Mouse (Mus musculus) heart, embryonic 12.5 days (tissue): ENCODE data around the gene Desi1. TPM values are rescaled to one million over a fixed set of nuclear protein-coding genes. Genes with fewer than 3 reads are reported as not detected.
A peak's percentile ranks its signal among the peaks of the same experiment; 100 is the strongest.

ENCODE experiments used
- ATAC-seq: fragments of 200-750 bp; cut with Nextera tagmentation; 2 replicates; pipeline ENCODE4 v1.8.0; 2017; ENCODE audit warnings: moderate TSS enrichment, moderate library complexity; ENCODE audit not compliant: insufficient number of reproducible peaks, low FRiP score
- H3K27ac ChIP-seq: fragments of 300-500 bp; sonication (generic); 2 replicates; pipeline ENCODE4 v1.5.1; 2016; ENCODE audit warnings: mild to moderate bottlenecking, moderate library complexity; ENCODE audit not compliant: poor library complexity, severe bottlenecking
- H3K27me3 ChIP-seq: fragments of 300-500 bp; sonication (generic); replicated peaks from 2 replicates; pipeline ENCODE4 v1.6.1; 2016; ENCODE audit warnings: mild to moderate bottlenecking, moderate library complexity
- H3K36me3 ChIP-seq: fragments of 300-500 bp; sonication (generic); 2 replicates; pipeline ENCODE4 v1.6.1; 2016; ENCODE audit warnings: mild to moderate bottlenecking, moderate library complexity
- H3K4me1 ChIP-seq: fragments of 300-500 bp; sonication (generic); replicated peaks from 2 replicates; pipeline ENCODE4 v1.6.1; 2016; ENCODE audit warnings: mild to moderate bottlenecking
- H3K4me2 ChIP-seq: fragments of 300-500 bp; sonication (generic); 2 replicates; pipeline ENCODE4 v1.6.1; 2016; ENCODE audit warnings: mild to moderate bottlenecking, moderate library complexity
- H3K4me3 ChIP-seq: fragments of 300-500 bp; sonication (generic); 2 replicates; pipeline ENCODE4 v1.5.1; 2016; ENCODE audit warnings: mild to moderate bottlenecking
- H3K9ac ChIP-seq: fragments of 300-500 bp; sonication (generic); 2 replicates; pipeline ENCODE4 v1.6.1; 2016; ENCODE audit warnings: mild to moderate bottlenecking, moderate library complexity
- H3K9me3 ChIP-seq: fragments of 300-500 bp; sonication (generic); replicated peaks from 2 replicates; pipeline ENCODE4 v1.6.1; 2016; ENCODE audit warnings: mild to moderate bottlenecking, moderate library complexity
- WGBS: fragments of 180-500 bp; shearing (Covaris S2); methylation state at CpG from one replicate; pipeline ENCODE4 v1.1.7; 2016; 5-methylcytosine and 5-hydroxymethylcytosine counted together
- polyA plus RNA-seq: library from polyadenylated mRNA; unstranded; fragments of >200 nt; fragmentation: Nextera tagmentation; extraction: Ambion mirVana; gene quantifications from 2 replicates; pipeline ENCODE4 v1.2.1, GENCODE M21; 2016

Gene Desi1
- polyA plus RNA-seq, 1 experiment from 2014 or later, result 22.8 TPM

DNA sequence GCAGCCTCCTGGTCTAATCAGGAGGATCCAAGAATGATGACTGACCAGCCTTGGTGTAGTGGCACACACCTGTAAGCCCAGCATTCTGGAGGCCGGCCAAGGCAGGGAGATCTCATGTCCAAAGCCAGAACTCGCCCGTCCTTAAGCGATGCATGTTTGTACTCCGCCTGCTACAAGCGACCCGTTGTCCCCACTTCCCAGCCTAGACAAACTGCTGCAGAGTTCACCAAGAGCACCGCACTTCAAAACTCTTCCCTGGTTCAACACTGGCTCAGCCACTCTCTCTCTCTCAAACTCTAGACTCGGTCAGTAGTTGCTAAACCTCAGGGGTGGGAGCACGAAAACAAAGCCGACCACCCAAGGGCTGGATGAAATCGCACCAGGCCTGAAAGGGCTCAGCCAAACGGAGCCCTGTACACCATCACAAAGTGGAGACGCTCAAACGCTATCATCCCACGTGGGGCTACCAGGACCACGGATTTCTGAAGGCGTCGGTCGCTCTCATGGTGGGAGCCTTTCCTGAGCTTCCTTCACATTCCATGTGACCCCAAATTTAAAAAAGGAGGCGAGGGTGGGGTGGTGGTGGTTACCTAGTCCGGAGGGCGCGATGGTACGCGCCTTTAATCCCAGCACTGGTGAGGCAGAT, 12.7 kb upstream of the Desi1 start:
- peak; percentile 46; the same call in 1 of the 2 replicates for ATAC-seq
- Histone ChIP-seq H3K9me3 (no peaks in the 10 kb centered on the region), H3K36me3 (peaks cover 15% of the 10 kb centered on the region), H3K4me2 (peak overlapping the region; percentile 96), H3K4me3 (peak overlapping the region; percentile 94), H3K9ac (peak overlapping the region; percentile 94), H3K27ac (peak overlapping the region; percentile 91; the same call in 1 of the 2 replicates), H3K4me1 (peaks cover 16% of the 10 kb centered on the region), H3K27me3 (0 out of 2 replicates have a peak, but pooled peaks cover 8% of the 10 kb centered on the region)
- 2% methylated on average over 26 of the region's 26 CpGs for WGBS

DNA sequence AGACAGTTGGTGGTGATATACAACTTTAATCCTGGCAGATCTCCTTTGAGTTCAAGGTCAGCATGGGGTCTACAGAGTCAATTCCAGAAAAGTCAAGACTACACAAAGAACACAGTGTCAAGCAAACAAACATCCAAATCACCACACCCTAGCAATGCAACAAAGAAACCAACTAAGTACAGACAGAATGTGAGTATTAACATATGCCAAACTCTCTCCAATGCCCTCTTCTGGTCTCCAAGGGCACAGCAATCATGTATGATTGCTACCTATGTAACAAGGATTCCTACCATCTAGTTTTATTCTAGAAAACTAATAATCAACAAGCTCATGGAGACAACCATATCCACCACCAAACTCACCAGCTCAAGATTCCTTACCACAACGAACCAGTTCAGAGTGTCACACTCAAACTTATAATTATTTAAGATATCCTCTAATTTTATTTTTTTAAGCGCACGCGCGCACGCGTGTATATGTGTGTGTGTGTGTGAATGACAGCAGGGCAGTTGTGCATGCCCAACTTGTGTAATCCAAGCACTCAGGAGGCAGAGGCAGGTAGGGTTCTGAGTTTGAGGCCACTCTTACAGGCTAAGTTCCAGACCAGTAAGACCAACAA, 10.6 kb upstream of the Desi1 start:
- Histone ChIP-seq H3K4me3 (no peak overlapping the region), H3K4me1 (peaks cover 16% of the 10 kb centered on the region), H3K4me2 (no peak overlapping the region), H3K36me3 (peaks cover 33% of the 10 kb centered on the region), H3K27me3 (0 out of 2 replicates have a peak, but pooled peaks cover 7% of the 10 kb centered on the region), H3K9me3 (no peaks in the 10 kb centered on the region), H3K27ac (no peak overlapping the region), H3K9ac (no peak overlapping the region)
- WGBS, result 96% methylated on average over 7 of the region's 7 CpGs
- ATAC-seq, result no peak

DNA sequence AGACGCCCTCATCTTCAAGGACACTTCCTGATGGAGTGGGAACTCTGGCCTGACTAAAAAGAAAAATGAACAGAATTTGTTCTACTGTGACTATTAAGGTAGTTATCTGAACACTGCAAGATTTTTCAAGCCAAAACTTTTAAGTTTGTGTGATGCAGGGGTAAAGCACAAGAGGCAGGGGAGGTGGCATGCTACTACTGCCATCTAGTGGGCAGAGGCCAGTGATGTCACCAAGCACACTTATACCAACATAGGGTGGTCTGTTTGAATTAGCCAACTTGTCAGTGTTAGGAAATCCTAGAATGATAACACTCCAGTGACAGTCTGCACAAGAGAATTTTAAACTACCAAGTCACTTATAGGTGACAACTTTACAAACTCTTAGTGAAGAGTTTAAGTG, 7.0 kb upstream of the Desi1 start:
- no peak for ATAC-seq
- WGBS, result 89% methylated on average over 1 of the region's 1 CpGs
- Histone ChIP-seq H3K9me3 (no peaks in the 10 kb centered on the region), H3K36me3 (peaks cover 63% of the 10 kb centered on the region), H3K27ac (no peak overlapping the region), H3K4me2 (no peak overlapping the region), H3K27me3 (no peaks in the 10 kb centered on the region), H3K4me1 (peaks cover 6% of the 10 kb centered on the region), H3K9ac (no peak overlapping the region), H3K4me3 (no peak overlapping the region)

- H3K9ac ChIP-seq, result no peak overlapping the region
- H3K36me3 ChIP-seq, result peaks cover 76% of the 10 kb centered on the region
- no peaks in the 10 kb centered on the region for H3K9me3 ChIP-seq
- WGBS, result 74% methylated on average over 12 of the region's 12 CpGs
- no peaks in the 10 kb centered on the region for H3K27me3 ChIP-seq
- H3K4me3 ChIP-seq, result no peak overlapping the region
- no peak overlapping the region for H3K4me2 ChIP-seq
- H3K27ac ChIP-seq, result no peak overlapping the region
- no peaks in the 10 kb centered on the region for H3K4me1 ChIP-seq
- ATAC-seq, result no peak
Measured at GRCm38 (mm10) chr15:82035904-82036689, 2.4 kb upstream of the Desi1 start.

DNA sequence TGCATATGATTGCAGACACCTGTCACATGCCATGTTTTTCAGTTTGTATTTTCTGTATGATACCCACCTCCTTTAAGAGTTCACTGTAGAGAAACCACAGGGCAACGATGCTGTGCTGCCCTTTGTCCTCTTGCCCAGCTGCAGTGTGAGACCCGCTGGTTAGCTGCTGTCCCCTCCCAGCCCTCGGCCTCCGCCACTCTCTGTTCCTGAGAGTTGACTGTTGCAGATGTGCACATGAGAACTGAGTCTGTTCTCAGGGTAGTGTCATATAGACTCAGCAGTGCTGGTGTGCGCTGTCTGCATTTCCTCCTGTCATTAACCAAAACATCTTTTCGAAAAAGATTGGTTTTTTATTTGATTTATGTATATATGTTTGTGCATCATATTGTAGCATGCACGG, 1.3 kb downstream of the Desi1 start:
- Histone ChIP-seq H3K9ac (no peak overlapping the region), H3K9me3 (no peaks in the 10 kb centered on the region), H3K27ac (no peak overlapping the region), H3K4me1 (no peaks in the 10 kb centered on the region), H3K36me3 (peaks cover 77% of the 10 kb centered on the region), H3K27me3 (no peaks in the 10 kb centered on the region), H3K4me2 (no peak overlapping the region), H3K4me3 (no peak overlapping the region)
- no peak for ATAC-seq
- WGBS, result 88% methylated on average over 7 of the region's 7 CpGs

DNA sequence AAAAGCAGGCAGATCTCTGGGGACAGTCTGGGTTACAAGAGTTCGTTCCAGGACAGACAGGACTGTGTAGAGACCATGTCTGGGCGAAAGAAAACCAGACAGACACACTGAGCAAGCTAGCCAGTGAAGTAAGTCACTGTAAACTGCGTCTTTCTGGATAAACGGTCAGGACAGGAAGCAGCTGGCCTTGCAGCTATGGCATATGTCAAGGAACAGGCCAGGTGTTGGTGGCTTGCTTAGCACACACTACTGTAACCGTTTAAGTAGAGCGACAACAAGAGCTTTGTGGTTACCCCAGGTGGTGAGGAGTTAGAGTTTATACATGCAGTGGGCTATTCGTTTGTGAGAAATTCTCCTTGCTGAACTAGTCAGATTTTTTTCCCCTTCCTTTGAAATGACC, 5.9 kb downstream of the Desi1 start:
- H3K4me3 ChIP-seq, result no peak overlapping the region
- ATAC-seq, result no peak
- peaks cover under 1% of the 10 kb centered on the region; the same call in 1 of the 2 replicates for H3K4me1 ChIP-seq
- 0 out of 2 replicates have a peak, but pooled peaks cover 5% of the 10 kb centered on the region for H3K9me3 ChIP-seq
- H3K9ac ChIP-seq, result no peak overlapping the region
- H3K36me3 ChIP-seq, result peaks cover 98% of the 10 kb centered on the region
- H3K27ac ChIP-seq, result no peak overlapping the region
- no peaks in the 10 kb centered on the region for H3K27me3 ChIP-seq
- 86% methylated on average over 7 of the region's 7 CpGs for WGBS
- H3K4me2 ChIP-seq, result no peak overlapping the region

DNA sequence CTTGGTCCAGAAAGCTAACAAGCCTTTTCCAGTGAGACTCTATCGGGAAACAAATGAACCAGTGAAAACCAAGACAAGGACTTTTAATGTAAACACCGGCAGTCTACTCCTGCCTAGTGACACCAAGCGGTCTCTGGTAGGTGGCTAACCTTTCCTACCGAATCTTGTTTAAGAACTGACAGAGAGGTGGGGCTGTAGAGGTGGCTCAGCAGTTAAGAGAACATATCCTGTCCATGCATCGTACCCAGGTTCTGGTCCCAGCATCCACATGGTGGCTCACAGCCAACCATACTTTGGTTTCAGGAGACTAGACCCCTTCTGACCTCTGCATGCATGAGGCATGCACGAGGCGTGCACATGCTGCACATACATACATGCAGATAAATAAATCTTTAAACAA, 6.4 kb downstream of the Desi1 start:
- Histone ChIP-seq H3K4me2 (no peak overlapping the region), H3K9ac (no peak overlapping the region), H3K4me1 (peaks cover 4% of the 10 kb centered on the region; the same call in 1 of the 2 replicates), H3K4me3 (no peak overlapping the region), H3K36me3 (peaks cover 98% of the 10 kb centered on the region), H3K27ac (no peak overlapping the region), H3K27me3 (no peaks in the 10 kb centered on the region), H3K9me3 (0 out of 2 replicates have a peak, but pooled peaks cover 5% of the 10 kb centered on the region)
- ATAC-seq, result no peak
- 91% methylated on average over 7 of the region's 7 CpGs for WGBS

DNA sequence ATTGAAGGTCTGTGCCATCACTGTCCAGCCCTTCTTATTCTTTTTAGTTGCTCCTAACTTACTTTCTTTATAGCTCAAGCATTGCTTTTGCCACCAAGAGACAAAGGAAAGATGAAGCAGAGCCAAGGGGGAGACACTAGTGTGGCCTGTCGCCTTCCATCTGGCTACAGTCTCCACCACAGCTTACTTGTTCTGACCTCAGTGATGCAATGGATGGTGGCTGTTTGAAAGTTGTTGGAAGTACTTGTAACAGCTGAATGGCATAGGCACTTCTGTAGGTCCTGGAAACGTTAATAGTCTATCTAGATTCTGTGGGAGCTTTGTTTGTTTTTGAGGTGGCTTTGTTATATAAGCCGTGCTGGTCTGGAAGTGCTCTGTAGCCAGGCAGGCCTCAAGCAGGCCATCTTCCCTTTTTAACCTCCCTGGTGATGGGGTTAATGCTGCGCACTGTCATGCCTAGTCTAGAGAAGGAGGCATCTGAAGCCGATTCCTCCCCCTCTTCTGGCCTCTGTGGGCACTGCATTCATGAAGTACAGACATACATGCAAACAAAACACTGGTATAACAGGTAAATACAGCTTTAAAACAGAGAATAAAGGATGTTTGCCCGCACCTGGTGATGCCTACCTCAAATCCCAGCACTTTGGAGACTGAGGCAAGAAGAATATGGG, 9.6 kb downstream of the Desi1 start:
- Histone ChIP-seq H3K4me2 (no peak overlapping the region), H3K4me1 (peaks cover 6% of the 10 kb centered on the region), H3K9me3 (0 out of 2 replicates have a peak, but pooled peaks cover 5% of the 10 kb centered on the region), H3K27me3 (no peaks in the 10 kb centered on the region), H3K9ac (no peak overlapping the region), H3K36me3 (peaks cover 90% of the 10 kb centered on the region), H3K27ac (no peak overlapping the region), H3K4me3 (no peak overlapping the region)
- WGBS, result 83% methylated on average over 6 of the region's 6 CpGs
- no peak for ATAC-seq

DNA sequence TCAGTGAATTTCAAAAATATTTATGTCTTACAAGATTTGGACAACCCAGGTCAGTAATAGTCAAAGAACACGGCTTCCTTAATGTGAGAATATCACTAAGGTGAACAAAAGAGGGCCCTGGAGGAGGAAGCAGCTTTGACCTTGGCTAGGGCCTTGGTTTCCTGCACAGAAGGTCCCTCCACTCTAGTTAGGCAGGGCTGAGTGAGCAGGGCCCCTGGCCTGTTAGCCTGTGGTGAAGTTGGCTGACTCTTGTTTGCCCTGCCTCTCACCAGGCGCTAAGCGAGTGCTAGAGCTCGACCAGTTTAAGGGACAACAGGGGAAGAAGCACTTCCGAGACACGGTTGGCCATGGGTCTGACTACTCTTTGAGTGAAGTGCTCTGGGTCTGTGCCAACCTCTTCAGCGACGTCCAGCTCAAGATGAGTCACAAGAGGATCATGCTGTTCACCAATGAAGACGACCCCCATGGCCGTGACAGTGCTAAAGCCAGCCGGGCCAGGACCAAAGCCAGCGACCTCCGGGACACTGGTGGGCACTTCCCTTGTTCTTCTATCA, 11.1 kb downstream of the Desi1 start:
- no peak overlapping the region for H3K4me2 ChIP-seq
- ATAC-seq, result no peak
- H3K27ac ChIP-seq, result 0 out of 2 replicates have a peak overlapping the region, but pooled peaks have one; percentile 30
- 76% methylated on average over 13 of the region's 13 CpGs for WGBS
- H3K9ac ChIP-seq, result no peak overlapping the region
- H3K9me3 ChIP-seq, result 0 out of 2 replicates have a peak, but pooled peaks cover 5% of the 10 kb centered on the region
- H3K27me3 ChIP-seq, result no peaks in the 10 kb centered on the region
- H3K4me3 ChIP-seq, result no peak overlapping the region
- peaks cover 80% of the 10 kb centered on the region for H3K36me3 ChIP-seq
- H3K4me1 ChIP-seq, result peaks cover 9% of the 10 kb centered on the region

DNA sequence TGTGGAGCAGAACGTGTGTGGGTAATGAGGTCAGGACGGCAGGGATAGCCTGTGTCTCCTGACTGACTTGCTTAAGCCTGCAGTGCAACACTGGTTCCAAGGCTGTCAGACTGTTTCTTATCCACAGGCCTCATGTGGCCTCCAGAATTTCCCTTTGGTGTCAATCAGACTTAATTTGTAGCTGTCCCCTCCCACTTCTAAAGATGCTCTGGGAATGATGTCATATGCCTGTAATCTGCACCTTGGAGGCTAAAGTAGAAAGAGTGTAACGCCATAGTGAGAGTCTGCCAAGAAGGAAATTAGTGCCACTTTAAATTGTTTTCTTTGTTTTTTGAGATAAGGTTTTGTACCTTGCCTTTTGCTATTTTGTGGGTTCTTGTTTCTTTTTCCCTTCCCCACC, 14.4 kb downstream of the Desi1 start:
- H3K9ac ChIP-seq, result no peak overlapping the region; the same call in 1 of the 2 replicates
- peak overlapping the region; percentile 54 for H3K27ac ChIP-seq
- H3K4me3 ChIP-seq, result no peak overlapping the region
- H3K36me3 ChIP-seq, result peaks cover 47% of the 10 kb centered on the region
- no peak overlapping the region for H3K4me2 ChIP-seq
- H3K27me3 ChIP-seq, result no peaks in the 10 kb centered on the region
- no peaks in the 10 kb centered on the region for H3K9me3 ChIP-seq
- H3K4me1 ChIP-seq, result peaks cover 21% of the 10 kb centered on the region
- WGBS, result 44% methylated on average over 3 of the region's 3 CpGs
- no peak for ATAC-seq
